Mouse (Mus musculus) granulocyte monocyte progenitor cell, adult 5-6 weeks (primary cell): Measurements from ENCODE around the gene Vmn2r59. TPM values are rescaled to one million over a fixed set of nuclear protein-coding genes. Genes with fewer than 3 reads are reported as not detected.
A peak's percentile ranks its signal among the peaks of the same experiment; 100 is the strongest.

ENCODE experiments used
- ATAC-seq: replicated peaks from 2 replicates; pipeline ENCODE4 v1.8.0; 2016; ENCODE audit warnings: mild to moderate bottlenecking, moderate TSS enrichment, inconsistent platforms; ENCODE audit not compliant: poor library complexity, severe bottlenecking
- total RNA-seq, 2 experiments: library from RNA; stranded (forward) in 1 of 2; stranded (reverse) in 1 of 2; fragments of 200-712, 200-1000 nt in 1 of 2; fragments of >200 nt in 1 of 2; fragmentation: Nextera tagmentation in 1 of 2; gene quantifications; 2 replicates each; pipeline ENCODE4 v1.2.3; 2014 to 2017

Vmn2r59 gene
- total RNA-seq (2014; fragmentation: Nextera tagmentation) (not detected in 2 replicates), total RNA-seq (2017) (under 0.01 TPM in 1 of 2 replicates, not detected in the other)

DNA sequence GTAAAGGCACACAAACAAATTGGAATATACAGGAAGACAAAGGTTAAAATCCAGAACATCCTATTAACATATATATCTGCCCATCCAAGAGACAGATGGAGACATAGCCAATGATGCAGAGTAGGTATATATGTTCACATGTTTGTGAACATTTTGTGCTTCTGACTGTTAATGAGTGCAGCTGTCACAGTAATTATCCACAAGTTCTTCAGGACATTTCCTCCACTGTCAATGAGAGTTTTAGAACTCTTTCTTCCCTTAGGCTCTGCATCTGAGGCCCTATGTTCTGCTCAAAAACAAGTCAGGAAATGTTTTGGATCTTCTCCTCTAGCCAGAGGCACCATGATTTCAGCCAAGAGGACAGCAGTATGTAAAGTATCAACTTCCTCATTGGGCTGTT lies at the start of gene Vmn2r59:
Gene Vmn2r59 (minus strand): TSS at position 101 of the 400 bp plus-strand sequence.
- no peak for ATAC-seq

DNA sequence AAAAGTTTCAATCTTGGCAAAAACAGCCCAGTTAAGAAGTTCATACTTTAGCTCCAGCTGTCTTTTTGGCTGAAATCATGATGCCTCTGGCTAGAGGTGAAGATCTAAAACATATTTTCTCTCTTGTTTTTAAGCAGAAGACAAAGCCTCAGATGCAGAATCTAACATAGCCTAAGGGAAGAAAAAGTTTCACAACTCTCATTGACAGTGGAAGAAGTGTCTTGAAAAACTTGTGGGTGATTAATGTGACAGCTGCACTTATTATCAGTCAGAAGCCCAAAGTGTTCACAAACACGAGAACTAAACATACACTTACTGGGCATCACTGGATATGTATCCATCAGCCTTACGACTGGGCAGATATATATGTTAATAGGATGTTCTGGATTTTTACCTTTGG lies 48.6 kb upstream of the Vmn2r59 start, which contains the start of gene Vmn2r60:
Gene Vmn2r60 (plus strand): TSS at position 301 of the 400 bp plus-strand sequence.
- no peak for ATAC-seq

DNA sequence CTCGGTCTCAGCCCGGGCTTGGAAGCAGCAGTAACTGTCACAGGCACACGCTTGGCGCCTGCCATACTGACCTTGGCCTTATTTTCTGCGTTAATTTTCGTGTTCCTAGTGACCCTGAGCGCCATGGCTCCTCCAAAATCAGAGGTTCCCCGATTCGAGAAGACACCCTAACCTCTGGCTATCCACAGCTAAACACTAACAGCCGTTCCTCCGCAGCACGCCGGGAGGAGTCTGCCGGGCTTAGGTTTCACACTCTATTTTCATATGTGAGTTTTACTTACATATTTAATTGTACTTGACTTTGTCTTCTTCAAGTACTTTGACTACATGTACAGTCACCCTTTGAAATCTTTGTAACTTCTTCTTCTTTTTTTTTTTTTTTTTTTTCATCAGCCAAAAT lies 48.2 kb upstream of the Vmn2r59 start:
- peak; percentile 58 for ATAC-seq

Other genes starting within 250 kb of the Vmn2r59 start
- gene Vmn2r58, start 186.3 kb downstream of the Vmn2r59 start, total RNA-seq (2014; fragmentation: Nextera tagmentation) = not detected in 2 replicates
- gene Vmn2r58, start 186.3 kb downstream of the Vmn2r59 start, total RNA-seq (2017) = not detected in 2 replicates
- gene Vmn2r60, start 48.7 kb upstream of the Vmn2r59 start, total RNA-seq (2014; fragmentation: Nextera tagmentation) = not detected in 2 replicates
- gene Vmn2r60, start 48.7 kb upstream of the Vmn2r59 start, total RNA-seq (2017) = not detected in 2 replicates
- not detected in 2 replicates for gene Vmn2r61, start 201.0 kb upstream of the Vmn2r59 start, total RNA-seq (2014; fragmentation: Nextera tagmentation)
- not detected in 2 replicates for gene Vmn2r61, start 201.0 kb upstream of the Vmn2r59 start, total RNA-seq (2017)